Mouse (Mus musculus) liver, adult (tissue): ENCODE data around the gene 4930402F06Rik.

ENCODE experiments used
- GATA4 ChIP-seq: IDR thresholded peaks from 2 replicates; pipeline ENCODE4 v1.6.1; 2014; ENCODE audit warnings: mild to moderate bottlenecking, low read length; ENCODE audit not compliant: insufficient replicate concordance

4930402F06Rik gene

DNA sequence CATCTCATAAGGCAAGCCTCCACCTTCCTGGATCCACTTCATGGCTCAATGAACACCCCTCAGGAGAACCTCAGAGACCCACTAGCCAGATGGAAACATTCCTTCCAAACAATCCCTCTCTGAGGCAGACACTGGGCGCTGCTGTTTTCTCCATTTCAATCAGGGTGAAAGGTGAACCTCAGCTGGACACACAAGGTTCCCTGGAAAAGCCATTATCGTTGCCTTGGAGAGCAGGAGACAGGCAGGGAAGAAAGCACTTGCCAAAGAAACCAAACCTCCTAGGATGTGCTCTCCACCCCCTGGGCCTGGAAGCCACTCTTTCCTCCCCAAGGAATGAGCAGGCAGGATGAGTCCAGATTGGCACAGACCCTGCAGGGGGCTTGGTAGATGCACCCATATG is 30.6 kb upstream of the 4930402F06Rik start:
- no peak for TF ChIP-seq GATA4

GRCm38 (mm10) chr2:35423711-35424339 is 26.9 kb upstream of the 4930402F06Rik start:
- no peak for TF ChIP-seq GATA4

- TF ChIP-seq GATA4 = no peak
Measured at GRCm38 (mm10) chr2:35422384-35422783, 25.4 kb upstream of the 4930402F06Rik start.

GRCm38 (mm10) chr2:35420681-35421080 is 23.7 kb upstream of the 4930402F06Rik start:
- no peak for TF ChIP-seq GATA4

GRCm38 (mm10) chr2:35419671-35420070 is 22.7 kb upstream of the 4930402F06Rik start:
- TF ChIP-seq GATA4 = no peak

- TF ChIP-seq GATA4 = no peak
Measured at GRCm38 (mm10) chr2:35419243-35419642, 22.3 kb upstream of the 4930402F06Rik start.

DNA sequence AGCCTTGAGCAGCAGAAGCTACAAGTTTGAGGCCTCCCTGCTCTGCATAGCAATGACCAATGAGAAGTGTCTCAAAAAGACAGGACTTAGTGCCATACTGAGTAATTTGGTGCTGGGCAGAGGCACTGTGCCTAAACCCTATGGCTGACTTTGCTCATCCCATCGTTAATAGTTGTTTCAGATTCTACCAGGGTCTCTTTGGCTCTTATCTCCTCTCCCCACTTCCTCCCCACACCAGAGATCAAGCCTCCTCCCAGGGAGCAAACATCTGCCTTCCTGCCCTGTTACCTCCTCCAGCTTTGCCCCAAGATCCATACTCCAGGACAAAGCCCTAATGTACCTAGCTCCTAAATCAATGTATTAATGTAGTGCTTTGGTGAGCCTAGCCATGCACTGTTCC is 20.3 kb upstream of the 4930402F06Rik start:
- no peak for TF ChIP-seq GATA4

GRCm38 (mm10) chr2:35416473-35416872 is 19.5 kb upstream of the 4930402F06Rik start:
- TF ChIP-seq GATA4 = no peak

- TF ChIP-seq GATA4 = no peak
Measured at GRCm38 (mm10) chr2:35412810-35413209, 15.8 kb upstream of the 4930402F06Rik start.

GRCm38 (mm10) chr2:35412246-35412645 is 15.3 kb upstream of the 4930402F06Rik start:
- TF ChIP-seq GATA4 = no peak

DNA sequence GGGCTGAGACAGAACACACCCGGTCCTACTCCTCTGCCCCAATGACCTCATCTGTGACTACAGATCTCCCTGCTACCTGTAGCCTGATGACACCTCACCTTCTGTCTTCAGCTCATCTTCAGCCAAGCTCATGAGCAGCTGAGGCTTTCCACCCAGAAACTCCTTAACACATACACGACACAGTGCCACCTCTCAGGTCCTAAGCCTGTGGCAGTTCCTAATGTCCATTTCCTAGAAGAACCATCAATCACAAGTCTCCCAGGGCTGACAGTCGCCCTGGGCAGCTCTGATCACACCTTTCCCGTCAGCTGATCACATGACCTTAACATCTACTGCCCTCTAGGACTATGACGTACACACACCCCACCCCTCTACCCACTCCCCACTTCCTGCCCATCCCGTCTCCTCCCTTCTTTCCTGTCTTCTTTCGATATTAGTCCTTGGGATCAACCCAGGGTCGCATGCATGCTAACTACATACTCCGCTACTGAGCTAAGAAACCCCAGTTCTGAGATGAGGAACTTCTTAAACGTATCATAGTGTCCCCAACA is 14.7 kb upstream of the 4930402F06Rik start:
- TF ChIP-seq GATA4 = no peak

DNA sequence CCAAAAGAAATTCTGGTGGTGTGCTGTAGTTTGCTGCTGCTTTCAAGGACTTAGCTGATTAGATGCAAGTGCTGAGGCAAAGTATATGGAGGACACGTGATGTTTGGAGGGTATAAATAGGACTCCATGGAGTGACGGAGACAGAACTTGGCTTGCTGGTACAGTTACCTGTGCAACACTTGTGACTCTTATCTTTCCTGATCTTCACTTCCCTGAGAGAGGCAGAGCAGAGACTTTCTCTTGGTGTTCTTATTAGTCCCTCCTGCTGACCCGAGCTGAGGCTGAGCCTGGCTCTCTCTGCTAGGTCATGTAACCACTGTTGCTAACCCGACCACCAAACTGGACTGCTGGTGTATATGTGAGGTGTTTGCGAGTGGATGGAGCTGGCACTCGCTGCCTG is 12.5 kb upstream of the 4930402F06Rik start:
- no peak for TF ChIP-seq GATA4

GRCm38 (mm10) chr2:35408409-35409110 is 11.6 kb upstream of the 4930402F06Rik start:
- no peak for TF ChIP-seq GATA4

DNA sequence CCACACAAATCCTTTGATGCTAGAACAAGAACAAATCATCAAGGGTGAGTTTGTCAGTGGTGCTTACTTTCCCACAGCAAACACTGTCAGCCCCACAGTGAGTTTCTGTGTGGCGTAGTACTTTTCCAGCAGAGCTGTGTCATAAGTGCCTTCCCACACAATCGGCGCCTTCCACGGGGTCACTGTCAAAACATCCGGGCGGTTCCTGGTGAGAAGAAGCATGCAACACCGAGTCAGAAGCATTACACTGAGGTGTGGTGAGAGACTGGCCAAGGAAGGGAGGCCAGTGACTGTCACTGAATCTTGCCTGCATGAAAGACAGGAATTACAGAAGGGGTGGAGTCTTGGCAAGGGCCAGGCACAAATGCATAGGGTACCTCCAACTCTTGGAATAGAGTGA is 10.9 kb upstream of the 4930402F06Rik start:
- no peak for TF ChIP-seq GATA4

- no peak for TF ChIP-seq GATA4
Measured at GRCm38 (mm10) chr2:35407266-35407665, 10.3 kb upstream of the 4930402F06Rik start.

DNA sequence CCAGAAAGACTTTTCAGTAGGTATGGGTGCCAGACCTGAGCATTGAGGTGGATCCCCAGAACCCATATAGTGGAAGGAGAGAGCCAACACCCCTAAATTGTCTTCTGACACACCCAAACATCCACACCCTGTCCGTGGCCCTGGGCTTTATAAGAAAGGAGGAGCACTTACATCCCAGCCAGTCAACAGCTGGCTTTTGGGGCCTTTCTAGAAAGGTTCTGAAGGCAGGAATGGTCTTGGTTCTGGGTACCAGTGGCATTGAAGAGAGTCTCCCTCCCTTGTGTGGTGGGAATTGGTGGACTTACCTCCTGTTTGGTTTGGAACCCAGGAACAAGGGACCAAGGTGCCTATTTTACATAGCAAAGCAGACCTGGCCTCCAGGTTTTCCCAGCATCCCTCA is 9.6 kb upstream of the 4930402F06Rik start:
- no peak for TF ChIP-seq GATA4
